Mouse (Mus musculus) bone marrow, adult 2 months (tissue): ENCODE results near the gene Rnf157.

Experiments used
- CTCF ChIP-seq: fragments of 200-500 bp; IDR thresholded peaks from 2 replicates; pipeline ENCODE4 v1.5.1; 2011; ENCODE audit warnings: low read length, control low read depth; ENCODE audit not compliant: control insufficient read depth, insufficient read depth
- POLR2A ChIP-seq: fragments of 200-500 bp; IDR thresholded peaks from 2 replicates; pipeline ENCODE4 v1.6.1; 2011; ENCODE audit warnings: low read depth, mild to moderate bottlenecking, control low read depth, low read length, borderline replicate concordance; ENCODE audit not compliant: control insufficient read depth

GRCm38 (mm10) chr11:116394769-116395168 is 18.1 kb downstream of the Rnf157 start:
- TF ChIP-seq CTCF = no peak
- no peak for TF ChIP-seq POLR2A
